Mouse (Mus musculus): Measurements from ENCODE around the gene Ano2.
A peak's percentile ranks its signal among the peaks of the same experiment; 100 is the strongest.

The Ano2 gene

GRCm38 (mm10) chr6:125747322-125747930 lies 57.2 kb downstream of the Ano2 start:
- DNase-seq = no peak

GRCm38 (mm10) chr6:125748646-125749045 lies 58.4 kb downstream of the Ano2 start:
- DNase-seq = no peak

- no peak for DNase-seq
Observed at GRCm38 (mm10) chr6:125762851-125763519, 72.8 kb downstream of the Ano2 start.

- DNase-seq = peak in 1 of 2 experiments; percentile 11
Observed at GRCm38 (mm10) chr6:125773256-125773655, 83.0 kb downstream of the Ano2 start.

- no peak for DNase-seq
Observed at GRCm38 (mm10) chr6:125776291-125776690, 86.1 kb downstream of the Ano2 start.

- no peak for DNase-seq
Observed at GRCm38 (mm10) chr6:125802954-125803353, 112.7 kb downstream of the Ano2 start.

GRCm38 (mm10) chr6:125803364-125804011 lies 113.3 kb downstream of the Ano2 start:
- DNase-seq = no peak

GRCm38 (mm10) chr6:125808996-125809649 lies 118.9 kb downstream of the Ano2 start:
- DNase-seq = no peak

GRCm38 (mm10) chr6:125811395-125811794 lies 121.2 kb downstream of the Ano2 start:
- no peak for DNase-seq

GRCm38 (mm10) chr6:125838121-125838520 lies 147.9 kb downstream of the Ano2 start:
- peak; percentile 48 to 62 for DNase-seq

GRCm38 (mm10) chr6:125841284-125841683 lies 151.1 kb downstream of the Ano2 start:
- DNase-seq = no peak

GRCm38 (mm10) chr6:125851196-125851595 lies 161.0 kb downstream of the Ano2 start:
- no peak for DNase-seq

GRCm38 (mm10) chr6:125858294-125858693 lies 168.1 kb downstream of the Ano2 start:
- no peak for DNase-seq

- DNase-seq = peak; percentile 51 to 72
Observed at GRCm38 (mm10) chr6:125868516-125868915, 178.3 kb downstream of the Ano2 start.

- no peak for DNase-seq
Observed at GRCm38 (mm10) chr6:125871482-125871881, 181.3 kb downstream of the Ano2 start.

GRCm38 (mm10) chr6:125874742-125875141 lies 184.5 kb downstream of the Ano2 start:
- no peak for DNase-seq

- no peak for DNase-seq
Observed at GRCm38 (mm10) chr6:125876884-125877283, 186.7 kb downstream of the Ano2 start.

GRCm38 (mm10) chr6:125878671-125879070 lies 188.5 kb downstream of the Ano2 start:
- DNase-seq = no peak

GRCm38 (mm10) chr6:125879306-125879705 lies 189.1 kb downstream of the Ano2 start:
- DNase-seq = no peak

GRCm38 (mm10) chr6:125888596-125888995 lies 198.4 kb downstream of the Ano2 start:
- DNase-seq = no peak

- no peak for DNase-seq
Observed at GRCm38 (mm10) chr6:125894340-125894739, 204.1 kb downstream of the Ano2 start.

- DNase-seq = no peak
Observed at GRCm38 (mm10) chr6:125914446-125914845, 224.2 kb downstream of the Ano2 start.

- DNase-seq = no peak
Observed at GRCm38 (mm10) chr6:125922746-125923145, 232.5 kb downstream of the Ano2 start.

GRCm38 (mm10) chr6:125924979-125925378 lies 234.8 kb downstream of the Ano2 start:
- peak in 1 of 2 experiments; percentile 3 for DNase-seq
